Mouse (Mus musculus) lung, postnatal 10 days (tissue): ENCODE results near the gene Irf2bp2.
A peak's percentile ranks its signal among the peaks of the same experiment; 100 is the strongest.
"Not testable (repeated sequence)": the region's sequence is repeated elsewhere in the genome, so short reads cannot be mapped to it uniquely, and the experiment has no call there.

Experiments used
- DNase-seq: peaks from one replicate; pipeline ENCODE4 v3.0.0; 2021

The Irf2bp2 gene

DNA sequence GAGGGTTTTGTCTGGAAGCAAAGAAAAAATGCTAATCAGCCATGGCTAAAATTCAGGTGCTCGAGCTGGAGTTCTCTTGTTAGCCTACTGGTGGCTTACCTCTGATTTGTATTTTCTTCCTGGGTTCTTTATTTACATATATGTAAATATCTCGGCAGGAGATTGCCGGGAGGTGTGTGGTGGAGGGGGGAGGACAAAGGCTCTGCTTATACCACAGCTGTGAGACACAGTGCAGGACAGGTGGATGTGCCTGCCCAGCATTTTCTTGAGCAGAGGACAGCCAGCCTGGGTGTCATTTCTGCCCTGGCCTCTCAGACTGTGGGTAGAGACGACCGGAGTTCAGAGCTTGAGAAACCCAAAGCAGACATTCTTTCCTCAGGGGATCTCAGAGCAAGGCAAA lies 7.5 kb upstream of the Irf2bp2 start:
- DNase-seq = no peak

DNA sequence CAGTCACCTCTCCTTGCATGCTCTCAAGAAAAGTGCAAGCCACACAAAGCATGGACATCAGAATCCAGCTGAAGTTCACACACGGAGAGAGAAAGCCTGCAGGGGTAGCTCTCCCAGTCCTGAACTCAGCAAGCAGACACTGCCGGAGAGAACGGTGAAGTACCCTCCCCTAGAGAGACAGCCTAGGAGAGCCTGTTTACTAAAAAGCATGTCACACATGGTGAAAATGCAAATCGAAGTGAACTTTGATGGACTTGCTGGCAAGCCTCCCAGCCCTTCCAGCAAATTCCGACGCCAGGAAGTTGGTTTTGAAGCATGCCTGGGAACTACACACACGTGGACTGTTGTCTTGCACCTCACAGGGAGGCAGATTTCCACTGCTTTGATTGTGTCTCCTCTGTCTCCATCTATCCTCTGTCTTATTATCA lies 7.0 kb upstream of the Irf2bp2 start:
- peak; percentile 71 for DNase-seq

DNA sequence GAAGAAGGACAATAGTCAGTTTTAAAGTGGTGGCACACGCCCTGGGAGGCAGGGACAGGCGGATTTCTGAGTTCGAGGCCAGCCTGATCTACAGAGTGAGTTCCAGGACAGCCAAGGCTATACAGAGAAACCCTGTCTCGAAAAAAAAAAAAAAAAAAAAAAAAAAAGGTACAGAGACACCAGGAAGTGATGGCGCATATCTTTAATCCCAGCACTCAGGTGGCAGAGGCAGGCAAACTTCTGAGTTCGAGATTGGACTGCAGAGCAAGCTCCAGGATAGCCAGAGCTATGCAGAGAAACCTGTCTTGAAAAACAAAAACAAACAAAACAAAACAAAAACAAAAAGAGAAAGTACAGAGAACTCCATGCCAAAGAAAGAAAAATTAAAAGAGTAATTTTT lies 6.6 kb upstream of the Irf2bp2 start:
- DNase-seq = not testable (repeated sequence)

- no peak for DNase-seq
These were observed 5.5 kb upstream of the Irf2bp2 start for GRCm38 (mm10) chr8:126599297-126599696.

DNA sequence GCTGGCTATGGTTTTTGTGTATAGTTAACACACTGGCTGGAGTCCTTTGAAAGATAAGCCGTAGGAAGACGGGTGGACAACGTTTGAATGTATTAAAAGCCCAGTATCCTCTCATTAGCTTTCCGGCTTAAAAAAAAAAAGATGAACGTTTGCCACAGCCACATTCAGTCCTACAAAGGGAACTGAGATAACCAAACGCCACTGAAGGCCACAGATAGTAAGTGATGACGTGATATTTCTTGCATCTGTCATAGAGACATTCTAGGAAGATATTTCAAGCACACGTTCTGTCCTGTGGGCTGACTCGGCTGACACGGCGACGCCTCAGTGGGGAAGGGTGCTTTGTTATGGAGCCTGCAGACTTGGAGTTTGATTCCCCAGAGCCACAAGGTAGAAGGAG lies 4.4 kb upstream of the Irf2bp2 start:
- DNase-seq = no peak

DNA sequence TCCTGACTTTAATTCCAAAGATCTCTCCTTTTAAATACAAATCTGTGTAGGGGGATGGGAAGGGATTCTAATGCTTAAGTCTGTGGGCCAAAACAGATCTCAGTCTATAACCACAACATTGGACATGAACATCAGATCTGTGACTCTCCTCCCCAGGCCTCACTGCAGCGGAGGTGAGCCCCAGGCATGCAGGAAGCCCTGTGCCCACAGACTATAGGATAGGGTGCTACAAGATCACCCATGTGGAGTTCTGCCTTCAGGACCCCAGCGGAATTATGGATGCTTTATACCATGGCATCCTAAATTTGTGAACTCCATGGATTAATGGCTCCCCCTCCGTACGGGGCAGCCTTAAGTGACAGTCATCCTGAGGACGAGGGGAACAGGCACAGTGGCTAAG lies 2.9 kb upstream of the Irf2bp2 start:
- no peak for DNase-seq

GRCm38 (mm10) chr8:126596097-126596634 lies 2.4 kb upstream of the Irf2bp2 start:
- DNase-seq = peak; percentile 95

DNA sequence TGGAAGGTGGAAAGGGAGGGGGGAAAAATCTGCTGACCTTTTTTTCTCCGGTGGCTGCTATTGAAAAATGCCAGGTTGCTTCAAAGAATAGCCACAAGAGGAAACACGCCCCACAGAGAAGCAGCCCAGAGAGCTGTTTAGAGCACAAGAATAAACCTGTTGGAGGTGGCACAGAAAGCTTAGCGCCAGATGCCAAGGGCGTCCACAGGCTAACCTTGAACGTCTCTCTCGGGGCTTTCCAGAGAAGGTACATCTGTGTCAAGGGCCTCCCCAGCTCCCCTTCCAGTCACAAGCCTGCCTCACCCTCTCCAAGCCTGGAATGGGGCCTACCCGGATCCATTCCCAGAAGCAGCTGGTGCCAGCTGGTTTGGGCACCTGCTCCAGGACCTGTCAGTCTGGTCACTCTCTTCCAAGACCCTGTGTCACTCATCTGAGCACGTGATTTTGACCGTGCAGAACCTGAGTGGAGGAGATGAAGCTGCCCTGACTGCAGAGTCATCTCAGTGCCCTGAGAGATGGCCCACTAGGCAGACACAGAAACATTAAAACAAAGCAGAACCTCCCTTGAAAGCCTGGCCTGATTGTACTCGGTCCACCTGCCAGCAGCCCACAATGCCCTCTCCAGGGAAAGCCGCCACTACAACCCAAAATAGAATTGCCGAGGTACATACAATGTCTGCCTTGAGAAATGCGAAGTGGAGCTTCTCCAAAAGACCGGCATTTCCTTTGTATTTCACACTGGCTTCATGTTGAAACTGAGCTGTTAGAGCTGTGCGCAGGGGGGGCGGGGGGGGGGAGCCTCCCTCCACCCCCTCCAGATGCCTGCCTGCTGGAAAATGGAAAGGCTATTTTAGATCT lies 1.6 kb upstream of the Irf2bp2 start:
- DNase-seq = peak; percentile 80

GRCm38 (mm10) chr8:126594481-126595000 lies 755 bp upstream of the Irf2bp2 start:
- peak; percentile 99 for DNase-seq

DNA sequence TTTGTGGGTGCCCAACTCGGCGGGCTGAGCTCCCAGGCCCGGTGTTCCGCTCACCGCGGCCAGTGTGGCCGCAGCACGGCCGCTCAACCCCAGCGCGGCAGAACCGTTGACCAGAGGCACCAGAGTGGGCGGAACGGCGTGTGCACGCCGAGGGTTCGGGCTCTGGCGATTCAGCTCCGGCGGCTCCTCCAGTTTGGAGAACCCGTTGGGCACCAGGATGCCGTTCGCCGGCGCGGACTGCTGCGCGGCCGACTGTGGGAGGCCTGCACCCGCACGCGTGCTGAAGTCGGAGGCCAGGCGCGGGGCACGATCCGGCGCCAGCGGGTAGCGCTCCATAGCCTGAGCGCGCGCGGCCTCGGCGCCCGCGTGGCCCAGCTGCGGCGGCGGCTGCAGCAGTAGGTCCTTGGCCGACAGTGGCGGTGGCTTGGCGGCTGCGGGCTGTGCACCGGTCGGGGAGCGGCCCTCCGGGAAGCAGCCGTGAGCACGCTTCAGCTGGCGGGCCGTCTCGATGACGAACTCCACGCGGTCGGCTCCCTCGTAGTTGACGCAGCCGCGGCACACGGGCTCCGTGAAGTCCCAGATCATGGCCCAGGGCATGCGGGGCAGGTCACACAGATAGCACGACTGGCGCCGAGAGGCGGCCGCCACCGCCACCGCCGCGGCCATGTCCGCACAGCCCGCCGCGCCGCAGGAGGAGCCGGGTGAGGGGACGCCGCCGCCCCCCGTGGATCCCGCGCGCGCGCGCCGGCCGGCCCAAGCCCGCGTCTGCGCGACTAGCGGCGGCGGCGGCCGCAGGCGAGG lies 815 bp downstream of the Irf2bp2 start:
- DNase-seq = peak; percentile 51

DNA sequence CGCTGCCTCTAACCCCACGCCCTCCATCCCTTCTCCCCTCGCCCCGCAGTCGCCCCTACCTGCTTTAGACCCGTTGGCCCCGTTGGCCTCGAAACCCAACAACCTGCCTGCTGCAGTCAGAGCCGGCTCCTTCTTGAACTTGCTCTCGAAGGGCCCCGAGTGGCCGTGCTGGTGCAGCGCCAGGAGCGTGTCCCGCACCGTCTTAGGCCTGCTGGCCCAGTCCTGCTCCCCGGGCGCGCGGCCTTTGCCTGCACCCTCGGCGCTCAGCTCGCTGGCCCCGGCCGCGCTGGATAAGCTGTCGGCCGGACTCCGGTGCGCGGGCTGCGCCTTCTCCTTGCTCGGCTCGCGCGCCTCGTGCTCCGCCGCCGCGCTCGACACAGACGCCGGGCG lies 1.4 kb downstream of the Irf2bp2 start:
- peak; percentile 51 for DNase-seq

DNA sequence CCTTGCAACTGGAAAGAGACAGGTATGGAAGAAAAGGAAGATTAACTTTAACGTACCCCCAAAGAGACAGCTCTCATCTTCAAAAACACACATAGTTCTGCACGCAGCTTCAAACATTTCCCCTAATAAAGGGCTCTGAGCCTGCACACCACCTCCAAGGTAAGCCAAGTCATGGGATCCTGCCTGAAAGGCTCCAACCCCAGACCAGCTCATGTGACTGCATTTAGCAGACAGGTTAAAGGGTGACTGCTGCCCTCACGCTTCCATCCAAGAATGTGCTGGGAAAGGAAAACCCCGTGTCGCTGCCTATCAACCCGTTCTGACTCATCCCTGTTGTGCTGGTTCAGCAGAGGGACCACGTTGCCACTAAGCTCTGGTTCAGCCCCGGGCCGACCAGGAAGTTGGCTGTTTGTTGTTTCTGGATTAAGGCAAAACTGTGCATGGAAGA lies 1.9 kb downstream of the Irf2bp2 start:
- peak; percentile 71 for DNase-seq

DNA sequence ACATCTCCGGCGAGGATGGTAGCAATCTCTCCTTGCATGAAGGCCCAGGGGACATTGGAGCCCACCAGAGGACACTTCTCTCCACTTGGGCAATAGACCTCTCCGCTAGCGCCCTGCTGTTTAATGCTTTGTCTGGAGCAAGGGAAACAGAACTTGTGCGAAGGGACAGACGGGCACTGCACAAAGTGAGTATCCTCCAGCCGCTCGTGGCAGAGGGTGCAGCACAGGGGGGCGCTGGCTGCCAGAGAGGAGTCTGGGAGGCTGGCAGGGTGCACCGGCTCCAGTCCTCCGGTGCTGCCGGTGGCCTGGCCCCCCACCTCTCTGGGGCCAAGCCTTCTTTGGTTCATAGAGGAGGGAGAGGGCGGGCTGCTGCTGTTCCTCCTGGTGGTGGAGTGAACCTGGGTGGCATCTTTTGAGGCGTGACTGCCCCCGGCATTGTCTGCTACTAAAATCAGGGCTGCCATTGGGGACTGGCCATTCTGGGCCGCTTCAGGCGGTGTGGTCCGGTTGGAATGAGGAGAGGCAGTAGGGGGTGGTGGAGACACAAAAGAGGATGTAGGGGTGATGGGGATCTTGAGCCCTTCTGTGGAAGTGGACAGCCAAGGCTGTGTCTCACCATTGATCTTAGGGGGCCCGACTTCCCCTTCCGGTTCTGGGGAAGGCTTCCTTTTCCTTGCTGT lies 2.5 kb downstream of the Irf2bp2 start:
- peak; percentile 57 for DNase-seq

- DNase-seq = no peak
These were observed 3.2 kb downstream of the Irf2bp2 start for GRCm38 (mm10) chr8:126590599-126590998.

DNA sequence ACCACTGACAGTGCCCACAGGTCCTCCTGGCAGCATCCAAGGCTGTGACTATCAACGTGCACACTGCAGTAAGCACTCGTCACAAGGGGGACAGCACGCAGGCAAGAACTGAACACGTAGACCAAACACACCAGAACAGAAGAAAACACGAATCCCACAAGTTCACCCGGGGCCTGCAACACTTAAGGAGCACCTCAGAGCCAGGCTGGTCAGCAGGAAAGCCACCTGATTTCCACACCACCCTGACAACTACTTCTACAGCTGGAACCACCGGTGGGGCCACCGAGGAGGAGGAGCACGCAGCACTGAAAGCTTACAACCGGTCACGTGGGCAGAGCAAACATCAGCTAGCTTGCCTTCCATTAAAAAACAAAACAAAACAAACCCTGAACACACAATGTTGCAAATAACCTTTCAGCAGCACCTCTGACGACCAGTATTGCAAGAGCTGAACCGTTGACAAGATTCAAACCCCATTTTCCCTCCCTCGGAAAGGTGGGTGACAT lies 3.7 kb downstream of the Irf2bp2 start:
- peak; percentile 77 for DNase-seq

DNA sequence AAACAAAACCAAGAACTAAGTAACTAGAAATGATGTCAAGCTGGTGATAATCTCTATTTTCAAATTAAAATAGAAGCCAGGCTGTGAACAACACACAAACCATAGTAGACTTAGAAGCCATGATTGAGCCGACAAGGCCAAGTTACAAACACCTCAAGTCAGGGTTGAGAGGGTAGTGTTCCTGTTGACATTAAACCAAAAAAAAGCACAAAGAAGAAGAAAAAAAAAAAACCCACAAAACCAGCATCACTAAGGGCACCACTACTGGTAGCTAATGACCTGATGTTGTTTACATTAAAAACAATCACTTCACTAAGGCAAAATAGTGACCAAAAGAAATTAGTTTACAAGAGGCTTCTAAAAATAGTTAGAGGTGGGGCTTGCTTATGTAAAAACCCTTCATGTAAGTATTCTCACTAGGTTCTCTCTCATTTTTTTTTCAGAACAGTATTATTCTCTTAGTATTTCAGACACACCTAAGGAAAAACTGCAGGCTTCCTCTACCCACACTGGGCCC lies 4.2 kb downstream of the Irf2bp2 start:
- no peak for DNase-seq

- DNase-seq = no peak
These were observed 4.9 kb downstream of the Irf2bp2 start for GRCm38 (mm10) chr8:126588636-126589506.

- DNase-seq = no peak
These were observed 5.8 kb downstream of the Irf2bp2 start for GRCm38 (mm10) chr8:126587836-126588503.

DNA sequence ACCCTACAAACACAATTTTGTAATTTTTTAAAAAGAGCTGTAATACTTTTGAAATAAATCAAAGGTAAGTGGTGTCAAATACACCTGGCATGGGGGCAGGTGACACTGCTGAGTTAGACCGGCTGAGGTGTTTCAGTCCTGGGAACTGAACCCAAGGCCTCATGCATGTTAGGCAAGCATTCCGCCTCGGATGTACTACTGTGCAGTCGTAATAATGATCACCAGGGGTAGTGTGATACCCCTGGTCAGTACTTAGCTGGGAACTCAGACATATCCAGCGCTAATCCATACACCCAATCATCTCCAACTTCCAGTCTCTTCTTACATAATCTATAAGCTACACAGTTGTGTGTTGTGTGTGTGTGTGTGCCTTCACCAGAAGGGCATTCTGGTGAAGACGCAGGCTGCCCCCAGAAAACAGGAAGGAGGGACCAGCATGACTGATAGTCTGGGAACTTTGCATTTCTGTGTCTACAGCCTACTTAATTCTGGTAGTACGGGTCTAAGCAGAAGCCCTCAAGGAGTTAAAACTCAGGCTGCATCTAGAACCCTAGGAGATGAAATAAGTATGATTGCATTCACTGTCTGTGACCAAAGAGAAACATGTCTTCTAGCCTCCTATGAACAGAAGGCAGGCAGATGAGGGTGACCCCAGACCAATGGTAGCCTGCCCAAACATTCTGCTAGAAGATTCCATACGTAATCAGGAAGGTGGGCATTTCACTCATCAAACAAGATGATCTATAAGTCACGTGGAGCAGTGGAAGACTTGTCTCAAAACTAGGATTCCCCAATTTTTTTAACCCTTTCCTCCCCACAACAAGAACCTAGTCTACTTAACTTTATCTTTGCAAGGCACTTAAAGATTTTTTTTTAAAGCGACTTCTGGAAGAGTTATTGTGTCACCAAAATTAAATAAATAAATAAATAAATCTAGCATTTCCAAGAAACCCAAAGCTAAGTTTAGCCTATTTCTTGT lies 6.9 kb downstream of the Irf2bp2 start:
- no peak for DNase-seq
